Mouse (Mus musculus): ENCODE measurements at regions not wholly inside any gene's neighbourhood (a gene's known extent, or its start where the extent isn't known, plus 50 kb on each side); places are given as distances from the start of the nearest gene placed in this dataset.

DNA sequence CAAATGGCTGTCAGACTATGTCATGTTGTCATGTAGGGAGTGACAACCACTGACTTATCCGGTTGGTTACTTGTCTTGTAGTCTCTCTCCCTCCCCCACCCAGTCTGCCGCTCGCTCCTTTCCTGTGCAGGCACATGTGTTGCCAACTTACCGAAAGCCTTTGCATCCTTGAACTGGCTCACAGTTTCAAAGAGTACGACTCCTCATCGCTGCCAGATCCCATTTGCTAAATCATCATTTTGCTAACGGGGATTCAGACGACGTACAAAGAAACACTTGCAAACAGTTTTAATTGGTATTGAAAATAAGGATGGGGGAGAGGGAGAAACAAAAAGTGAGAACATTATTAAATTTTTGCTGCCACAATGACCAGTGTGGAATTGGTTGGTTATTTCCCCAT, 582.7 kb downstream of the Vrk1 start:
- DNase-seq (no peak), ATAC-seq (no peak)
- H3K4me2 ChIP-seq (ENCODE audit: low read depth): no peak overlapping the region
- H3K4me1 ChIP-seq (ENCODE audit: insufficient read depth): no peaks in the 10 kb centered on the region
- H3K27ac ChIP-seq (ENCODE audit: low read depth, low read length): no peak overlapping the region
- no peak overlapping the region for H3K4me3 ChIP-seq (ENCODE audit: low read depth, low read length)
- TF ChIP-seq CTCF (IDR thresholded peaks at IDR 0.05; ENCODE audit: low read depth): no peak
- H3K9me3 ChIP-seq (ENCODE audit: low read length): no peaks in the 10 kb centered on the region
- no peaks in the 10 kb centered on the region for H3K36me3 ChIP-seq (ENCODE audit: insufficient read depth)
- WGBS: 45% methylated on average over 9 of the region's 9 CpGs
- H3K9ac ChIP-seq: no peak overlapping the region
- no peaks in the 10 kb centered on the region for H3K27me3 ChIP-seq (ENCODE audit: insufficient read depth, low read length)

DNA sequence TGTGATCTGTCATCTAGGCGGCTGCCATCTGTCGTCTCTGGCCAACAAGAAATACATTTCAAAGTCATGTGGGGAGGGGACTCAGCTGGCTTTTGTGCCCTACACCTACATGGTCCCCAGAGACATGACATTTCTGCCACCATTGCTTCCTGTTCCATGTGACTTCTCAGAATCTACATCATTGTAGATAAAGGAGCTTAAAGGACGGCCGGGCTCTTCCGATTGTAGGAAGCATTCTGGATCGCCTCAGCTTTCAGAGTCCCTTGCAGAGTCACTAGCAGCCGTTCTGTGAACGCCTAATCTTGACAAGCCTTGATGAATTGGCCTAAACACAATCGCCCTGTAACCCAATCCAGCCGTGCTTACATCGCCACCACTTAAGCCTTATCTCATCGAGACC, 587.6 kb downstream of the Vrk1 start:
- 75% methylated on average over 12 of the region's 12 CpGs for WGBS
- H3K27ac ChIP-seq (ENCODE audit: low read depth, low read length): no peak overlapping the region
- no peak overlapping the region for H3K4me3 ChIP-seq (ENCODE audit: low read depth, low read length)
- no peaks in the 10 kb centered on the region for H3K36me3 ChIP-seq (ENCODE audit: insufficient read depth)
- no peak overlapping the region for H3K9ac ChIP-seq
- no peak overlapping the region for H3K4me2 ChIP-seq (ENCODE audit: low read depth)
- TF ChIP-seq CTCF (IDR thresholded peaks at IDR 0.05; ENCODE audit: low read depth): no peak
- ATAC-seq (no peak), DNase-seq (no peak)
- no peaks in the 10 kb centered on the region for H3K27me3 ChIP-seq (ENCODE audit: insufficient read depth, low read length)
- no peaks in the 10 kb centered on the region for H3K4me1 ChIP-seq (ENCODE audit: insufficient read depth)
- no peaks in the 10 kb centered on the region for H3K9me3 ChIP-seq (ENCODE audit: low read length)

DNA sequence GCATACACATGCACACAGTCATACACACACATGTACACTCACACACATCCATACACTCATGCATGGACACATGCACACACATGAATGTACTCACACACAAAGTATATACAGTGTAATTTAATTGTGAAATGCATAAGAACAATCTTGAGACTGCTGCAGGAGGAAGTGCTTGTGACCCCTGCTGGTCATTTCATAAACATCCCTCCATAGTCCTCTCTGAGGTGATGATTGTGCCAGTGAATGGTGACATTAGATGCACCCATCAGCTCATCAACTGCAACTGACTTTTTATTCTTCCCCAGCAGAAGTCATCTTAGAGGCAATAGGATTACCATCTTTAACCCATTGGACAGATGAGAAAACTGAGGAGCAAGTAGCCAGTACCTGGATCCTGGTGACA, 597.2 kb downstream of the Vrk1 start:
- H3K27me3 ChIP-seq (ENCODE audit: insufficient read depth, low read length): no peaks in the 10 kb centered on the region
- H3K36me3 ChIP-seq (ENCODE audit: insufficient read depth): no peaks in the 10 kb centered on the region
- no peak overlapping the region for H3K4me3 ChIP-seq (ENCODE audit: low read depth, low read length)
- ATAC-seq (no peak), DNase-seq (no peak)
- no peaks in the 10 kb centered on the region for H3K9me3 ChIP-seq (ENCODE audit: low read length)
- TF ChIP-seq CTCF (IDR thresholded peaks at IDR 0.05; ENCODE audit: low read depth): no peak
- H3K9ac ChIP-seq: no peak overlapping the region
- H3K4me2 ChIP-seq (ENCODE audit: low read depth): no peak overlapping the region
- no peak overlapping the region for H3K27ac ChIP-seq (ENCODE audit: low read depth, low read length)
- H3K4me1 ChIP-seq (ENCODE audit: insufficient read depth): no peaks in the 10 kb centered on the region

DNA sequence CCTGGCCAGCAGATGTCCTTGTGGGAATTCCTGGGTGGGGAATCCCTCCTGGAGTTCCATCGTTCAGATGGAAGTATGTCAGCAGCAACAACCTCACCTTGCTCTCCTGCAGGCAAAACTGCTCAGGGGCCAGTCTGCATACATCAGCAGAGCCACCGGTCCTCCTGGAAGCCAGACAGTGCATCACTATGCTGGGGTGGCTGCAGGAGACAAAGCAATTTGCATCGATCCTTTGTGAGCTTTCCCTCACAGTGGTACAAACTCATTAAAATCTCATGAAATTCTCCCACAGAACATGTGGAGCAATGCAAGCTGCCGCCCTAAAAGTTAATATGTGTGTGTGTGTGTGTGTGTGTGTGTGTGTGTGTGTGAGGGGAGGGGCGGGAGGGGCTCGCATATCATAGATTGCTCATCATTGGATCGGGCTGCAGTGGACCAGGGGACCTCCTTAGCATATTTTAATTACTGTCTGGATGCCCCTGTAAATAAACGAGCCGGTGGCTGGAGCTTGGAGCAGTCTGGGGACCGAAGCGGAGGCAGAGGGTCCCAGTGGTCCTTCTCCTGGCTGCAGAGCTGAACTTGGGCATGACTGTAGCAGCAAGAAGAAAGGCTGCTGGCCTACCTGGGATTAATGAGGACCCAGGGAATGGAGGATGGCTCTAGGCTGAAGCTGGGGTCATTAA, 597.8 kb downstream of the Vrk1 start:
- Histone ChIP-seq H3K27me3 (ENCODE audit: insufficient read depth, low read length) (no peaks in the 10 kb centered on the region), H3K9me3 (ENCODE audit: low read length) (no peaks in the 10 kb centered on the region), H3K4me1 (ENCODE audit: insufficient read depth) (no peaks in the 10 kb centered on the region), H3K4me2 (ENCODE audit: low read depth) (no peak overlapping the region), H3K36me3 (ENCODE audit: insufficient read depth) (no peaks in the 10 kb centered on the region), H3K9ac (no peak overlapping the region), H3K4me3 (ENCODE audit: low read depth, low read length) (no peak overlapping the region), H3K27ac (ENCODE audit: low read depth, low read length) (no peak overlapping the region)
- 40% methylated on average over 11 of the region's 11 CpGs for WGBS
- DNase-seq (no peak), ATAC-seq (no peak)
- TF ChIP-seq CTCF (IDR thresholded peaks at IDR 0.05; ENCODE audit: low read depth): no peak

DNA sequence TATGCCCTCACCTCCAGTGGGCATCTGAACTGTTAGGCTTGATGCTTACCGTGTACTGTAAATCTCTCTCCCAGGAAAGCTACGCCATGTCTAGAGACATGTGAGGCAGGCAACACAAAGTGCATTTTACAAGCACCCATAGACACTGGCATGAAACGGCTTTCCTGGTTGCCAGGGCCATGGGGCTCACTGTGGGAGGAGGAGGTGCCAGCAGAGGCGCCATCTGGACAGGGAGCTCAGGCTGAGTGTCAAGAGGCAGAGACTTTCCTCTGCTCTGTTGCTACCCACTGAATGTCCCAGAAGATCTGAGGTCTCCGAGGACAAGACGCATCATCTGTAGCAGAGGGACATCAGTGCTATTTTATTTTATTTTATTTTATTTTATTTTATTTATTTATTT, 608.7 kb downstream of the Vrk1 start:
- no peak overlapping the region for H3K4me3 ChIP-seq (ENCODE audit: low read depth, low read length)
- H3K9ac ChIP-seq: no peak overlapping the region
- no peaks in the 10 kb centered on the region for H3K27me3 ChIP-seq (ENCODE audit: insufficient read depth, low read length)
- no peaks in the 10 kb centered on the region for H3K9me3 ChIP-seq (ENCODE audit: low read length)
- no peak overlapping the region for H3K4me2 ChIP-seq (ENCODE audit: low read depth)
- no peaks in the 10 kb centered on the region for H3K4me1 ChIP-seq (ENCODE audit: insufficient read depth)
- no peak overlapping the region for H3K27ac ChIP-seq (ENCODE audit: low read depth, low read length)
- no peak for TF ChIP-seq CTCF (IDR thresholded peaks at IDR 0.05; ENCODE audit: low read depth)
- 85% methylated on average over 6 of the region's 6 CpGs for WGBS
- ATAC-seq (no peak), DNase-seq (no peak)
- H3K36me3 ChIP-seq (ENCODE audit: insufficient read depth): no peaks in the 10 kb centered on the region

DNA sequence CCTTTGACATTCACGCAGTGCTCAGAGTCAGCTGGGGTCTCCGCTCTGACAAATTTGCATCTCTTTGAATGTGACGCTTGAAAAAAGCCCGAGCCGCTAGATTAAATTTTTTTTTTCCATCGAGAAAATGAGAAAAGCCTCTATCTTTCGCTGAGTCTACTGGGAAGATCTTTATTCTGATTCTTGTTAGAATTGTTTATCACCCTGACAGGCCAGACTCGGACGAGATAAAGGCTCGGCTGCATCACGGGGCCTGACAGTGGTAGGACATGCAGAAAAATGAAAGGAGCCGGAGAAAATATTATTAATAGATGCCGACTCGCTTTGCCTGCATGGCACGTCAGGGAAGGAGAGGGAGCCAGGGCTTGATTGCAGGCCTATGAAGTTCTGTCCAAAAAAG, 616.8 kb downstream of the Vrk1 start:
- DNase-seq (no peak), ATAC-seq (no peak)
- no peak for TF ChIP-seq CTCF (IDR thresholded peaks at IDR 0.05; ENCODE audit: low read depth)
- WGBS: 36% methylated on average over 15 of the region's 15 CpGs
- Histone ChIP-seq H3K9ac (no peak overlapping the region), H3K4me2 (ENCODE audit: low read depth) (no peak overlapping the region), H3K27me3 (ENCODE audit: insufficient read depth, low read length) (no peaks in the 10 kb centered on the region), H3K4me3 (ENCODE audit: low read depth, low read length) (no peak overlapping the region), H3K4me1 (ENCODE audit: insufficient read depth) (no peaks in the 10 kb centered on the region), H3K9me3 (ENCODE audit: low read length) (no peaks in the 10 kb centered on the region), H3K27ac (ENCODE audit: low read depth, low read length) (0 out of 2 replicates have a peak overlapping the region, but pooled peaks have one; percentile 52), H3K36me3 (ENCODE audit: insufficient read depth) (no peaks in the 10 kb centered on the region)

DNA sequence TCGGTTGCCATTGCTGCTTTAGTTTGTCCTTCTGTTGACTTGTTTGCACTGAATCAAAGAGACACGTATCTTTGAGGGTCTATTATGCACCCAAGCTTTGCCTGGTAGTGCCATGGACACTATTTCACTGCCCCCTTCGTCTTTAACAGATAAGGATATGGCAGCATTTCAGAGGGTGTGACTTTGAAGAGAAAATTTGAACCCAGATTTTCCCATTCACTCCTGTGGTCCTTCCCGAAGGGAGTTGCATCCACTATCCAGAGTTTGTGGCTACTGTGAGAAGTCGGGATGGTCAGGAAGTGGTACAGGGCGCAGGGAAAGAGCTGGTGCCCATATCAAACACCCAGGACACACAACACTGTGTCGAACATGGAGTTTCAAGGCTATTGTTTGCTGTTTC, 622.5 kb downstream of the Vrk1 start:
- no peaks in the 10 kb centered on the region for H3K36me3 ChIP-seq (ENCODE audit: insufficient read depth)
- no peak for DNase-seq
- no peaks in the 10 kb centered on the region for H3K4me1 ChIP-seq (ENCODE audit: insufficient read depth)
- 88% methylated on average over 7 of the region's 7 CpGs for WGBS
- H3K4me2 ChIP-seq (ENCODE audit: low read depth): no peak overlapping the region
- no peak overlapping the region for H3K9ac ChIP-seq
- H3K27ac ChIP-seq (ENCODE audit: low read depth, low read length): no peak overlapping the region
- no peak for TF ChIP-seq CTCF (IDR thresholded peaks at IDR 0.05; ENCODE audit: low read depth)
- H3K27me3 ChIP-seq (ENCODE audit: insufficient read depth, low read length): no peaks in the 10 kb centered on the region
- no peak overlapping the region for H3K4me3 ChIP-seq (ENCODE audit: low read depth, low read length)
- no peak for ATAC-seq
- H3K9me3 ChIP-seq (ENCODE audit: low read length): no peaks in the 10 kb centered on the region
